8 mouse cellular contexts compared by ENCODE assay signal in genomic region chr15:100983427-100984153, GRCm38 (mm10).
A peak's percentile ranks its signal among the peaks of the same experiment; 100 is the strongest.
DNase-seq lines count a peak whose midpoint lies in the region; ATAC-seq and TF ChIP-seq lines count a peak whose summit lies in the region.

No protein-coding gene starts in this region.

- WGBS in forebrain, embryonic 16.5 days, result under 1% methylated on average over 45 of the region's 46 CpGs
- under 1% methylated on average over 46 of the region's 46 CpGs for WGBS in intestine, embryonic 15.5 days
- under 1% methylated on average over 46 of the region's 46 CpGs for WGBS in liver, embryonic 15.5 days (ENCODE audit: insufficient replicate concordance)
- under 1% methylated on average over 46 of the region's 46 CpGs for WGBS in neural tube, embryonic 11.5 days

- H3K27me3 ChIP-seq in forebrain, embryonic 16.5 days (replicated peaks; ENCODE audit: control insufficient read depth, insufficient read depth, low read length), result no peaks in the 10 kb centered on the region
- peaks cover 4% of the 10 kb centered on the region; the same call in 1 of the 2 replicates for H3K27me3 ChIP-seq in intestine, embryonic 15.5 days (replicated peaks)
- peaks cover 40% of the 10 kb centered on the region for H3K27me3 ChIP-seq in liver, embryonic 15.5 days
- no peaks in the 10 kb centered on the region for H3K27me3 ChIP-seq in neural tube, embryonic 11.5 days (ENCODE audit: control insufficient read depth, insufficient read depth, low read length)

- H3K27ac ChIP-seq in left cerebral cortex, adult 2 months, result peak overlapping the region; percentile 83
- H3K27ac ChIP-seq in forebrain, embryonic 16.5 days (ENCODE audit: low read length), result 0 out of 2 replicates have a peak overlapping the region, but pooled peaks have one; percentile 17
- H3K27ac ChIP-seq in intestine, embryonic 15.5 days, result no peak overlapping the region
- H3K27ac ChIP-seq in liver, embryonic 15.5 days (replicated peaks), result no peak overlapping the region
- H3K27ac ChIP-seq in neural tube, embryonic 11.5 days (ENCODE audit: low read depth, low read length), result peak overlapping the region; percentile 54; the same call in 1 of the 2 replicates

- peak; percentile 58 to 71 for DNase-seq in left cerebral cortex, adult 2 months (ENCODE audit: extremely low spot score in 1 of 2, low spot score in 2 of 2)
- DNase-seq in left cerebral cortex, adult 11 months (ENCODE audit: low spot score), result no peak
- peak; percentile 63 to 70 for DNase-seq in adrenal gland, postnatal 36 days
- DNase-seq in neural tube, embryonic 11.5 days (ENCODE audit: low spot score), result peak; percentile 82
- DNase-seq in urinary bladder, postnatal 25 days (ENCODE audit: low spot score), result peak; percentile 26

- peak overlapping the region; percentile 80 for H3K4me2 ChIP-seq in forebrain, embryonic 16.5 days (ENCODE audit: low read length)
- peak overlapping the region; percentile 93 for H3K4me2 ChIP-seq in intestine, embryonic 15.5 days (replicated peaks)
- peak overlapping the region; percentile 59 for H3K4me2 ChIP-seq in liver, embryonic 15.5 days
- peak overlapping the region; percentile 82 for H3K4me2 ChIP-seq in neural tube, embryonic 11.5 days (ENCODE audit: low read depth)

- peak; percentile 42 for TF ChIP-seq CTCF in left cerebral cortex, adult 2 months (IDR thresholded peaks at IDR 0.05)

- no peaks in the 10 kb centered on the region for H3K9me3 ChIP-seq in forebrain, embryonic 16.5 days (ENCODE audit: control insufficient read depth, low read length)
- H3K9me3 ChIP-seq in intestine, embryonic 15.5 days, result no peaks in the 10 kb centered on the region
- H3K9me3 ChIP-seq in liver, embryonic 15.5 days (replicated peaks), result no peaks in the 10 kb centered on the region
- H3K9me3 ChIP-seq in neural tube, embryonic 11.5 days (ENCODE audit: control insufficient read depth, low read length), result no peaks in the 10 kb centered on the region

- H3K4me1 ChIP-seq in forebrain, embryonic 16.5 days (replicated peaks; ENCODE audit: control insufficient read depth, insufficient read depth, low read length), result peaks cover 8% of the 10 kb centered on the region
- peaks cover 8% of the 10 kb centered on the region for H3K4me1 ChIP-seq in intestine, embryonic 15.5 days (replicated peaks)
- H3K4me1 ChIP-seq in liver, embryonic 15.5 days (replicated peaks), result peaks cover 5% of the 10 kb centered on the region; the same call in 1 of the 2 replicates
- H3K4me1 ChIP-seq in neural tube, embryonic 11.5 days (ENCODE audit: control insufficient read depth, insufficient read depth, low read length), result peaks cover 7% of the 10 kb centered on the region; the same call in 1 of the 2 replicates

- peak; percentile 91 for ATAC-seq in forebrain, embryonic 16.5 days
- ATAC-seq in intestine, embryonic 15.5 days, result peak; percentile 89
- ATAC-seq in liver, embryonic 15.5 days (ENCODE audit: insufficient read depth), result no peak
- peak; percentile 83 for ATAC-seq in neural tube, embryonic 11.5 days (ENCODE audit: insufficient read depth, low FRiP score, low TSS enrichment)

- H3K9ac ChIP-seq in forebrain, embryonic 16.5 days (replicated peaks; ENCODE audit: low read depth, low read length), result peak overlapping the region; percentile 69
- H3K9ac ChIP-seq in intestine, embryonic 15.5 days, result peak overlapping the region; percentile 56
- H3K9ac ChIP-seq in liver, embryonic 15.5 days, result no peak overlapping the region
- H3K9ac ChIP-seq in neural tube, embryonic 11.5 days (ENCODE audit: low read length), result peak overlapping the region; percentile 70

- H3K36me3 ChIP-seq in forebrain, embryonic 16.5 days (ENCODE audit: control insufficient read depth, insufficient read depth), result no peaks in the 10 kb centered on the region
- no peaks in the 10 kb centered on the region for H3K36me3 ChIP-seq in intestine, embryonic 15.5 days
- no peaks in the 10 kb centered on the region for H3K36me3 ChIP-seq in liver, embryonic 15.5 days (replicated peaks)
- no peaks in the 10 kb centered on the region for H3K36me3 ChIP-seq in neural tube, embryonic 11.5 days (ENCODE audit: control insufficient read depth, insufficient read depth, low read length)

- peak overlapping the region; percentile 37 for H3K4me3 ChIP-seq in left cerebral cortex, adult 2 months
- H3K4me3 ChIP-seq in forebrain, embryonic 16.5 days (replicated peaks; ENCODE audit: low read length), result peak overlapping the region; percentile 52
- H3K4me3 ChIP-seq in intestine, embryonic 15.5 days (replicated peaks), result peak overlapping the region; percentile 56
- peak overlapping the region; percentile 39 for H3K4me3 ChIP-seq in liver, embryonic 15.5 days (replicated peaks)
- H3K4me3 ChIP-seq in neural tube, embryonic 11.5 days (ENCODE audit: low read depth, low read length), result peak overlapping the region; percentile 46

- intact Hi-C loops in left cerebral cortex, adult 2 months (cut with DNase I), result loop anchor here (2.0 kb wide), 1 partner anchor 21 kb away; no protein-coding TSS in a partner anchor

Comparison
In these comparisons a context has a peak if more than half of its experiments do, and no peak if none do; other contexts are left out.
1. H3K27ac ChIP-seq: peak in left cerebral cortex, adult 2 months (single experiment), forebrain, embryonic 16.5 days (single experiment) and neural tube, embryonic 11.5 days (single experiment); none in intestine, embryonic 15.5 days (single experiment) and liver, embryonic 15.5 days (single experiment).
2. Peak in every context shown above with its lines, with median percentiles within 50 percentile points of each other: H3K4me3 ChIP-seq and H3K4me2 ChIP-seq.